ENCODE assay signal across 8 mouse cellular contexts in genomic region chr5:115300792-115301614, GRCm38 (mm10). TPM values are rescaled to one million over a fixed set of nuclear protein-coding genes. Genes with fewer than 3 reads are reported as not detected.
A peak's percentile ranks its signal among the peaks of the same experiment; 100 is the strongest.
DNase-seq lines count a peak whose midpoint lies in the region; ATAC-seq and TF ChIP-seq lines count a peak whose summit lies in the region.

Gene Dynll1 (minus strand): TSS chr5:115300999.

- H3K27me3 ChIP-seq in embryonic facial prominence, embryonic 14.5 days (replicated peaks; ENCODE audit: control insufficient read depth, insufficient read depth, low read length) = no peaks in the 10 kb centered on the region
- H3K27me3 ChIP-seq in limb, embryonic 14.5 days (ENCODE audit: control insufficient read depth, insufficient read depth, low read length) = no peaks in the 10 kb centered on the region
- H3K27me3 ChIP-seq in midbrain, postnatal 0 days (ENCODE audit: insufficient read depth, low read length) = no peaks in the 10 kb centered on the region

- peak within 1 kb of the TSS; percentile 88 for H3K27ac ChIP-seq in embryonic facial prominence, embryonic 14.5 days (replicated peaks; ENCODE audit: low read depth, low read length)
- peak within 1 kb of the TSS; percentile 89 for H3K27ac ChIP-seq in limb, embryonic 14.5 days (replicated peaks; ENCODE audit: low read depth, low read length)
- H3K27ac ChIP-seq in midbrain, postnatal 0 days (ENCODE audit: low read depth, low read length) = peak within 1 kb of the TSS; percentile 82

- peak; percentile 98 for ATAC-seq in embryonic facial prominence, embryonic 14.5 days (ENCODE audit: low read depth)
- peak; percentile 98 for ATAC-seq in limb, embryonic 14.5 days (ENCODE audit: low FRiP score, low read depth)
- ATAC-seq in midbrain, postnatal 0 days (ENCODE audit: low FRiP score) = peak; percentile 98

- peaks cover 10% of the 10 kb centered on the region for H3K4me1 ChIP-seq in embryonic facial prominence, embryonic 14.5 days (ENCODE audit: control insufficient read depth, insufficient read depth, low read length)
- peaks cover 12% of the 10 kb centered on the region; the same call in 1 of the 2 replicates for H3K4me1 ChIP-seq in limb, embryonic 14.5 days (ENCODE audit: control insufficient read depth, insufficient read depth, low read length)
- peaks cover 14% of the 10 kb centered on the region for H3K4me1 ChIP-seq in midbrain, postnatal 0 days (ENCODE audit: insufficient read depth, low read length)

- 0% methylated on average over 25 of the region's 66 CpGs for WGBS in embryonic facial prominence, embryonic 14.5 days
- 2% methylated on average over 51 of the region's 66 CpGs for WGBS in limb, embryonic 14.5 days
- WGBS in midbrain, postnatal 0 days = under 1% methylated on average over 59 of the region's 66 CpGs

- peak within 1 kb of the TSS; percentile 86 for H3K9ac ChIP-seq in embryonic facial prominence, embryonic 14.5 days (ENCODE audit: low read depth, low read length)
- peak within 1 kb of the TSS; percentile 88 for H3K9ac ChIP-seq in limb, embryonic 14.5 days (ENCODE audit: low read depth, low read length, severe bottlenecking)
- peak within 1 kb of the TSS; percentile 72 for H3K9ac ChIP-seq in midbrain, postnatal 0 days (replicated peaks; ENCODE audit: low read length, poor library complexity, severe bottlenecking)

- peak; percentile 99 for DNase-seq in 3T3-L1 (ENCODE audit: low read depth, low spot score)
- DNase-seq in adrenal gland, postnatal 4 days (ENCODE audit: low spot score in 2 of 2) = peak; percentile 99 to 100
- peak; percentile 98 for DNase-seq in embryonic facial prominence, embryonic 14.5 days (ENCODE audit: low spot score)
- peak; percentile 100 for DNase-seq in heart, adult 8-10 months (ENCODE audit: low spot score)
- DNase-seq in kidney, adult 9 months = peak; percentile 99
- DNase-seq in limb, embryonic 14.5 days (ENCODE audit: low spot score) = peak; percentile 100
- peak; percentile 99 for DNase-seq in midbrain, postnatal 0 days (ENCODE audit: low spot score)
- peak; percentile 99 for DNase-seq in spleen, postnatal 14 days (ENCODE audit: low spot score in 2 of 2)

- H3K36me3 ChIP-seq in embryonic facial prominence, embryonic 14.5 days (ENCODE audit: control insufficient read depth, insufficient read depth, low read length) = peaks cover 31% of the 10 kb centered on the region
- peaks cover 35% of the 10 kb centered on the region for H3K36me3 ChIP-seq in limb, embryonic 14.5 days (ENCODE audit: control insufficient read depth, insufficient read depth, low read length)
- H3K36me3 ChIP-seq in midbrain, postnatal 0 days (ENCODE audit: insufficient read depth, low read length) = peaks cover 21% of the 10 kb centered on the region

- H3K9me3 ChIP-seq in embryonic facial prominence, embryonic 14.5 days (ENCODE audit: control insufficient read depth, low read length) = no peaks in the 10 kb centered on the region
- H3K9me3 ChIP-seq in limb, embryonic 14.5 days (ENCODE audit: control insufficient read depth, low read length) = no peaks in the 10 kb centered on the region
- H3K9me3 ChIP-seq in midbrain, postnatal 0 days (ENCODE audit: low read length) = no peaks in the 10 kb centered on the region

- peak; percentile 73; the same call in 1 of the 2 replicates for TF ChIP-seq POLR2A in limb, embryonic 14.5 days (IDR thresholded peaks at IDR 0.05; ENCODE audit: borderline replicate concordance, extremely low read depth, insufficient read depth, insufficient read length)

- peak within 1 kb of the TSS; percentile 76 for H3K4me3 ChIP-seq in embryonic facial prominence, embryonic 14.5 days (ENCODE audit: low read depth, low read length)
- H3K4me3 ChIP-seq in limb, embryonic 14.5 days (replicated peaks; ENCODE audit: low read length) = peak within 1 kb of the TSS; percentile 91
- H3K4me3 ChIP-seq in midbrain, postnatal 0 days (ENCODE audit: low read depth, low read length) = peak within 1 kb of the TSS; percentile 72

- TF ChIP-seq CTCF in midbrain, postnatal 0 days (IDR thresholded peaks at IDR 0.05) = peak; percentile 45

- H3K4me2 ChIP-seq in embryonic facial prominence, embryonic 14.5 days (ENCODE audit: low read depth, low read length) = peak within 1 kb of the TSS; percentile 69
- H3K4me2 ChIP-seq in limb, embryonic 14.5 days (replicated peaks; ENCODE audit: low read depth, low read length, severe bottlenecking) = peak within 1 kb of the TSS; percentile 76
- H3K4me2 ChIP-seq in midbrain, postnatal 0 days (ENCODE audit: low read depth, low read length, poor library complexity, severe bottlenecking) = peak within 1 kb of the TSS; percentile 69

RNA-seq across cellular contexts. Expression of gene Dynll1, which starts in this region (rescaled TPM):
- total RNA-seq in adrenal gland, postnatal 4 days (2021) = 100 to 1,000 TPM; 219 to 273 TPM
- polyA plus RNA-seq in embryonic facial prominence, embryonic 14.5 days (2014; fragmentation: Nextera tagmentation; extraction: Ambion mirVana) = 1,629 and 1,828 TPM in 2 replicates
- total RNA-seq in heart, adult 8-10 months (2022) = 10 to 100 TPM; 52.9 to 84.2 (median 71.3) TPM
- polyA plus RNA-seq in limb, embryonic 14.5 days (2012; rRNA removed) = 503 and 1,052 TPM in 2 replicates
- 1,814 and 1,833 TPM in 2 replicates for polyA plus RNA-seq in limb, embryonic 14.5 days (2014; fragmentation: Nextera tagmentation; extraction: Ambion mirVana)
- total RNA-seq in midbrain, postnatal 0 days (2014; rRNA removed) = 196 and 214 TPM in 2 replicates
- polyA plus RNA-seq in midbrain, postnatal 0 days (2015; fragmentation: Nextera tagmentation; extraction: Ambion mirVana) = 893 and 930 TPM in 2 replicates

Comparison
In these comparisons a context has a peak if more than half of its experiments do, and no peak if none do; other contexts are left out.
1. Peak in every context shown above with its lines: DNase-seq, ATAC-seq, H3K4me3 ChIP-seq and H3K27ac ChIP-seq.